Mouse (Mus musculus) heart, adult 2 months (tissue): ENCODE data around the gene Arhgef6.

Experiments used
- CTCF ChIP-seq: fragments of 200-600 bp; IDR thresholded peaks from 2 replicates; pipeline ENCODE4 v1.8.1; 2022; ENCODE audit warnings: antibody characterized with exemption, mild to moderate bottlenecking, moderate library complexity
- EP300 ChIP-seq: fragments of 200-500 bp; IDR thresholded peaks from 2 replicates; pipeline ENCODE4 v1.6.1; 2011; ENCODE audit warnings: low read depth, low read length, control low read depth; ENCODE audit not compliant: insufficient read depth
- POLR2A ChIP-seq: fragments of 200-500 bp; IDR thresholded peaks from 2 replicates; pipeline ENCODE4 v1.6.1; 2011; ENCODE audit warnings: mild to moderate bottlenecking, low read depth, low read length, control low read depth; ENCODE audit not compliant: insufficient read depth

GRCm38 (mm10) chrX:57339220-57339619 lies 691 bp upstream of the Arhgef6 start:
- TF ChIP-seq CTCF (no peak), POLR2A (peak; percentile 32; the same call in 1 of the 2 replicates), EP300 (no peak)
